Mouse (Mus musculus) forebrain, embryonic 15.5 days (tissue): ENCODE measurements around the gene Tex261. TPM values are rescaled to one million over a fixed set of nuclear protein-coding genes. Genes with fewer than 3 reads are reported as not detected.

Source experiments
- ATAC-seq: fragments of 200-750 bp; cut with Nextera tagmentation; replicated peaks from 2 replicates; pipeline ENCODE4 v1.8.0; 2017; ENCODE audit warnings: mild to moderate bottlenecking, moderate TSS enrichment, moderate library complexity
- H3K27ac ChIP-seq: fragments of 300-500 bp; sonication (generic); replicated peaks from 2 replicates; pipeline ENCODE4 v1.5.1; 2015; ENCODE audit warnings: mild to moderate bottlenecking, inconsistent platforms
- H3K27me3 ChIP-seq: fragments of 300-500 bp; sonication (generic); 2 replicates; pipeline ENCODE4 v1.6.1; 2015; ENCODE audit warnings: inconsistent platforms
- H3K36me3 ChIP-seq: fragments of 300-500 bp; sonication (generic); 2 replicates; pipeline ENCODE4 v1.6.1; 2015; ENCODE audit warnings: mild to moderate bottlenecking, inconsistent platforms
- H3K4me1 ChIP-seq: fragments of 300-500 bp; sonication (generic); 2 replicates; pipeline ENCODE4 v1.6.1; 2015; ENCODE audit warnings: inconsistent platforms
- H3K4me2 ChIP-seq: fragments of 300-500 bp; sonication (generic); replicated peaks from 2 replicates; pipeline ENCODE4 v1.6.1; 2015; ENCODE audit warnings: mild to moderate bottlenecking, inconsistent platforms
- H3K4me3 ChIP-seq: fragments of 300-500 bp; sonication (generic); 2 replicates; pipeline ENCODE4 v1.5.1; 2015; ENCODE audit warnings: mild to moderate bottlenecking, inconsistent platforms
- H3K9ac ChIP-seq: fragments of 300-500 bp; sonication (generic); replicated peaks from 2 replicates; pipeline ENCODE4 v1.6.1; 2015; ENCODE audit warnings: mild to moderate bottlenecking, inconsistent platforms
- H3K9me3 ChIP-seq: fragments of 300-500 bp; sonication (generic); 2 replicates; pipeline ENCODE4 v1.6.1; 2016; ENCODE audit warnings: inconsistent platforms
- WGBS: fragments of 180-500 bp; shearing (Covaris S2); methylation state at CpG from one replicate; pipeline ENCODE4 v1.1.7; 2015; ENCODE audit warnings: mixed read lengths; 5-methylcytosine and 5-hydroxymethylcytosine counted together
- polyA plus RNA-seq: library from polyadenylated mRNA; unstranded; fragments of >200 nt; fragmentation: Nextera tagmentation; extraction: Ambion mirVana; gene quantifications from 2 replicates; pipeline ENCODE4 v1.2.1, GENCODE M21; 2015

Tex261 gene
- 76.7 and 79.8 TPM in 2 replicates for polyA plus RNA-seq

DNA sequence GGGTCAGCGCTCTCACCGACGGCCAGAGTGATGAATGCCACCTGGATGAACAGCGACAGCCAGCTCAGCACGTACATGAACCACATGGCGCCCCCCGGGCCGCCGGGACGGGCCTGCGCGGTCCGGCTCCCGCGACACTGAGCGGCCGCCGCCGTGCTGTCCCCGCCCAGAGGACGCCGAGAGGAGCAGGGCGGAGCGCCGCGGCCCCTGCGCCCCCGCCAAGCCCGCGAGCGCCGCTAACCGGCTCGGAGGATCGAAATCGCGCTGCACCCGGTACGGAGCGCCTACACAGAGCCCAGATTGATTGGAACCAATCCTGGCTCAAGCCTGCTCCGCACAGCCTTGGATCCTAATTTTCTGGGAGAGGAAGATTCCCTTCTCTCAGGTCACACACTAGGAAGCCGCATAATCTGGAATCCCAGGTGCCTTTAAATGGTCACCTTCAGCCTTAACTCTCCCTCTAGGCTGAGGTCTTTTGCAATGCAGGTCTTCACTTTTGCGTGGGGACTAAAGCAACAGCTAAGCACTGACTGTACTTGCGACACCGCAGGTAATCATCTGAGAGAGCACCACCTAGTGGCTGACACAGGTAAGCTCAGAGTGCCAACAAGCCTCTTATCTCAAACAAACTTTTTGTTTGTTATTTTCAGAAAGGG is at the start of gene Tex261:
Gene Tex261, minus strand, starts transcription at position 176 of the 656 bp plus-strand sequence.
- peak; percentile 98 for ATAC-seq
- Histone ChIP-seq H3K27ac (peak within 1 kb of the TSS; percentile 84), H3K4me3 (peak within 1 kb of the TSS; percentile 59), H3K36me3 (peaks cover 12% of the 10 kb centered on the region), H3K9ac (peak within 1 kb of the TSS; percentile 76), H3K27me3 (no peaks in the 10 kb centered on the region), H3K4me2 (peak within 1 kb of the TSS; percentile 76), H3K4me1 (peaks cover 24% of the 10 kb centered on the region), H3K9me3 (no peaks in the 10 kb centered on the region)
- under 1% methylated on average over 44 of the region's 45 CpGs for WGBS

DNA sequence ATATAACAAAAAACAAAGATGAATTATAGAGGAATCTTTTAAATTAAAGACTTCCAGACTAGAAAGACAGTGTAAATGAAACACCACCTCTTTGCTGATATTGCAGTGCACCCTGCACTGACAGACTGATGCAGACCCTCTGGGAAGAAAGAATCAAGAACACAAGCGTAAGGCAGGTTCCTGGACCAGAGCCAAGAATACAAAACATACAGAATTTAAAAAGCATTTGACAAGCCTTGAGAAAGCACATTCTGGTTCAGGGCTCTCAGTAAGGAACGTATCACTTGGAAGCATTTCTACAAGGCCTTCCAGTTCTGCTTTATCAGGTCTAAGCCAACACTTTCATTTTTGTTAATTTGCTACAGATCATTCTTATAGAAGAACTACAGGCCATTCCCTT is 46.2 kb upstream of the Tex261 start:
- no peak overlapping the region for H3K4me2 ChIP-seq
- no peak for ATAC-seq
- no peaks in the 10 kb centered on the region for H3K27me3 ChIP-seq
- H3K4me3 ChIP-seq = no peak overlapping the region
- H3K4me1 ChIP-seq = peaks cover 27% of the 10 kb centered on the region
- H3K9ac ChIP-seq = no peak overlapping the region
- peak overlapping the region; percentile 55 for H3K27ac ChIP-seq
- no peaks in the 10 kb centered on the region for H3K9me3 ChIP-seq
- 14% methylated on average over 2 of the region's 2 CpGs for WGBS
- 0 out of 2 replicates have a peak, but pooled peaks cover 6% of the 10 kb centered on the region for H3K36me3 ChIP-seq

- Histone ChIP-seq H3K4me2 (no peak overlapping the region), H3K27me3 (no peaks in the 10 kb centered on the region), H3K9me3 (no peaks in the 10 kb centered on the region), H3K4me1 (peaks cover 27% of the 10 kb centered on the region), H3K9ac (no peak overlapping the region), H3K36me3 (0 out of 2 replicates have a peak, but pooled peaks cover 10% of the 10 kb centered on the region), H3K4me3 (no peak overlapping the region), H3K27ac (peak overlapping the region; percentile 55)
- WGBS = 67% methylated on average over 2 of the region's 2 CpGs
- no peak; the same call in 1 of the 2 replicates for ATAC-seq
Measured at GRCm38 (mm10) chr6:83820727-83821515, 45.3 kb upstream of the Tex261 start.

- peaks cover 18% of the 10 kb centered on the region for H3K36me3 ChIP-seq
- H3K9ac ChIP-seq = no peak overlapping the region
- H3K4me3 ChIP-seq = no peak overlapping the region
- no peak overlapping the region for H3K27ac ChIP-seq
- peaks cover 27% of the 10 kb centered on the region for H3K4me1 ChIP-seq
- no peak for ATAC-seq
- H3K4me2 ChIP-seq = no peak overlapping the region
- no peaks in the 10 kb centered on the region for H3K9me3 ChIP-seq
- WGBS = 43% methylated on average over 1 of the region's 1 CpGs
- no peaks in the 10 kb centered on the region for H3K27me3 ChIP-seq
Measured at GRCm38 (mm10) chr6:83818996-83819395, 43.4 kb upstream of the Tex261 start.

- Histone ChIP-seq H3K36me3 (peaks cover 31% of the 10 kb centered on the region), H3K9me3 (no peaks in the 10 kb centered on the region), H3K27ac (no peak overlapping the region), H3K27me3 (no peaks in the 10 kb centered on the region), H3K4me1 (peaks cover 13% of the 10 kb centered on the region; the same call in 1 of the 2 replicates), H3K4me3 (no peak overlapping the region), H3K9ac (no peak overlapping the region), H3K4me2 (no peak overlapping the region)
- ATAC-seq = no peak
- WGBS = 94% methylated on average over 3 of the region's 3 CpGs
Measured at GRCm38 (mm10) chr6:83815801-83816200, 40.2 kb upstream of the Tex261 start.

GRCm38 (mm10) chr6:83802846-83803245 is 27.2 kb upstream of the Tex261 start:
- no peak overlapping the region for H3K27ac ChIP-seq
- H3K9ac ChIP-seq = no peak overlapping the region
- no peaks in the 10 kb centered on the region for H3K9me3 ChIP-seq
- no peak overlapping the region for H3K4me3 ChIP-seq
- no peak for ATAC-seq
- 91% methylated on average over 3 of the region's 3 CpGs for WGBS
- no peak overlapping the region for H3K4me2 ChIP-seq
- H3K36me3 ChIP-seq = peaks cover 61% of the 10 kb centered on the region
- H3K27me3 ChIP-seq = no peaks in the 10 kb centered on the region
- H3K4me1 ChIP-seq = no peaks in the 10 kb centered on the region

- H3K36me3 ChIP-seq = peaks cover 56% of the 10 kb centered on the region
Measured at GRCm38 (mm10) chr6:83802033-83802432, 26.4 kb upstream of the Tex261 start.

GRCm38 (mm10) chr6:83796686-83797085 is 21.1 kb upstream of the Tex261 start:
- ATAC-seq = no peak
- no peak overlapping the region for H3K4me2 ChIP-seq
- H3K36me3 ChIP-seq = peaks cover 24% of the 10 kb centered on the region
- H3K4me1 ChIP-seq = peaks cover 13% of the 10 kb centered on the region
- no peak overlapping the region for H3K27ac ChIP-seq
- H3K4me3 ChIP-seq = no peak overlapping the region
- H3K9me3 ChIP-seq = no peaks in the 10 kb centered on the region
- no peaks in the 10 kb centered on the region for H3K27me3 ChIP-seq
- 56% methylated on average over 3 of the region's 3 CpGs for WGBS
- no peak overlapping the region for H3K9ac ChIP-seq

More at GRCm38 (mm10) chr6:83802033-83802432, 26.4 kb upstream of the Tex261 start:
- WGBS = 78% methylated on average over 5 of the region's 5 CpGs
- Histone ChIP-seq H3K27me3 (no peaks in the 10 kb centered on the region), H3K9me3 (no peaks in the 10 kb centered on the region), H3K4me1 (peaks cover 4% of the 10 kb centered on the region; the same call in 1 of the 2 replicates), H3K27ac (no peak overlapping the region), H3K4me2 (no peak overlapping the region), H3K9ac (no peak overlapping the region), H3K4me3 (no peak overlapping the region)
- ATAC-seq = no peak

- peak; percentile 43 for ATAC-seq
- H3K4me3 ChIP-seq = peak overlapping the region; percentile 91
- peak overlapping the region; percentile 87 for H3K9ac ChIP-seq
- H3K27ac ChIP-seq = peak overlapping the region; percentile 98
- H3K9me3 ChIP-seq = no peaks in the 10 kb centered on the region
- peak overlapping the region; percentile 87 for H3K4me2 ChIP-seq
- H3K36me3 ChIP-seq = peaks cover 13% of the 10 kb centered on the region
- 9% methylated on average over 13 of the region's 13 CpGs for WGBS
- peaks cover 13% of the 10 kb centered on the region for H3K4me1 ChIP-seq
- H3K27me3 ChIP-seq = no peaks in the 10 kb centered on the region
Measured at GRCm38 (mm10) chr6:83795492-83795900, 19.9 kb upstream of the Tex261 start.

DNA sequence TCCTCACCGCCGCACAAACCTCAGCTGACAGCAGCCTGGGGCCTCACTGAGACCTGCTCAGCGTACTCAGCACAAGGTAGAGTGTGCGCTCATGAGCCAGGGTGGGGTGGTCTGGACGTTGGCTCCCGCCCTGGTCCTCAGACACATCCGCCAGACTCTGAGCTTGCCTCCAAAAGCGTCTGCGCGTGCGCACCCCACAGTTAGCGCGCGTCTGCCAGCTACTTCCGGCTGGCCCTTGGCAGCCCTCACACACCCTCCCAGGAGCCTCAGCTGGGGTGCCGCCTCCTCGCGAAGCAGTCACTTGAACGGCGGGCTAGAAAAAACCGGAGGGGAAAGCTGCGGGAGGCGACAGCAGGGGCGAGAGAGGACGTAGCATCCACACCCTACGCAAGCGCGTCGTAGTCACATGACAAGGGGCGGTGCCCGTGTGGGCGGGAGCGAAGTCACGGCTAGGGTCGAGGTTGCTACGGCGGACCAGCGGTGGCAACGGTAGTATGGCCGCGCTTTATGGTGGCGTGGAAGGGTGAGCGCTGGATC is 19.2 kb upstream of the Tex261 start, which contains the start of gene Nagk:
Gene Nagk, plus strand, starts transcription at position 223 of the 537 bp plus-strand sequence.
- ATAC-seq = peak; percentile 94
- Histone ChIP-seq H3K27ac (peak within 1 kb of the TSS; percentile 98), H3K4me1 (peaks cover 13% of the 10 kb centered on the region), H3K4me2 (peak within 1 kb of the TSS; percentile 87), H3K9ac (peak within 1 kb of the TSS; percentile 87), H3K36me3 (peaks cover 10% of the 10 kb centered on the region; the same call in 1 of the 2 replicates), H3K27me3 (no peaks in the 10 kb centered on the region), H3K4me3 (peak within 1 kb of the TSS; percentile 91), H3K9me3 (no peaks in the 10 kb centered on the region)
- whole genome bisulfite sequencing = under 1% methylated on average over 42 of the region's 43 CpGs

- no peaks in the 10 kb centered on the region for H3K9me3 ChIP-seq
- H3K4me1 ChIP-seq = peaks cover 9% of the 10 kb centered on the region
- H3K4me3 ChIP-seq = no peak overlapping the region
- ATAC-seq = no peak
- H3K4me2 ChIP-seq = no peak overlapping the region
- WGBS = 74% methylated on average over 4 of the region's 4 CpGs
- H3K27ac ChIP-seq = no peak overlapping the region
- H3K9ac ChIP-seq = no peak overlapping the region
- no peaks in the 10 kb centered on the region for H3K27me3 ChIP-seq
- H3K36me3 ChIP-seq = no peaks in the 10 kb centered on the region
Measured at GRCm38 (mm10) chr6:83791251-83791890, 15.8 kb upstream of the Tex261 start.
